Mouse (Mus musculus) cerebellum, postnatal 4 days (tissue): Measurements from ENCODE around the gene Anks1b.

Experiments
- DNase-seq, 2 experiments: peaks; one replicate each; pipeline ENCODE4 v3.0.0; 2022; ENCODE audit warnings: low spot score in 2 of 2, mixed read lengths in 1 of 2

The Anks1b gene

DNA sequence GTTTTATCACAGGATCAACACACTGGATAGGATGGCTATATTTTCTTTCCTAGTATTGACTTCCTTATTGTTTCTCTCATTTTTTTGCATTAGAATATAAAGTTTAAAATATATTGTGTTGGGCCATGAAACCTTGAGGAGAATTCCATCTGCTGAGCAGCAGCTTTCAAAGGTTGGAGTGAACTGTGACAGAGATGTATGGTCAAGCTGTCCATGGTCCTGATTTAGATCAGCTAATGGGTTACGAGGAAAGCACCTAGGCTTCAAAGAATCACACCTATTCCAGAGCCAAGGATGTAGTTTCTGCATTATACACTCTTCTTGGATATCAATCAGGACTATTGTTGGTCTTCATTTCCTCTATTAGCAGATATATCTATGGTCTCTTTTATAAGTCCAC lies 503.3 kb downstream of the Anks1b start:
- no peak for DNase-seq

DNA sequence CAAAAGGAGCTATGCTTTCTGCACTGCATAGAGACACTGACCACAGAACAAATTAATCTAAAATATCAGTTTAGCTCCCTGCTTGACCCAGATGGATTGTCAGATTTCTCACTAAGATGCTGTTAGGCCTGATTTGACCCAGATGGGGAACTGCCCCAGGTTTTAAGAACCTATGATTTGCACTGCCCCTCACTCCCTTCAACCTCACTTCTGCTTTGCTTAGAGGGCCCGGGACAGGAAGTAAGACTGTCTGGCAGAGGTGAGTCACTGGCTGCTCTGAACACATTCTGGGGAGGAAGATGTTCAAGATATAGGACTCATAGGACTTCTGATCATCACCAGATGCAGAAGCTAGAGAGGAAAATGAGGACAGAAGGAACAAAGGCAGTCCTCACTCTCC lies 506.8 kb downstream of the Anks1b start:
- no peak for DNase-seq

DNA sequence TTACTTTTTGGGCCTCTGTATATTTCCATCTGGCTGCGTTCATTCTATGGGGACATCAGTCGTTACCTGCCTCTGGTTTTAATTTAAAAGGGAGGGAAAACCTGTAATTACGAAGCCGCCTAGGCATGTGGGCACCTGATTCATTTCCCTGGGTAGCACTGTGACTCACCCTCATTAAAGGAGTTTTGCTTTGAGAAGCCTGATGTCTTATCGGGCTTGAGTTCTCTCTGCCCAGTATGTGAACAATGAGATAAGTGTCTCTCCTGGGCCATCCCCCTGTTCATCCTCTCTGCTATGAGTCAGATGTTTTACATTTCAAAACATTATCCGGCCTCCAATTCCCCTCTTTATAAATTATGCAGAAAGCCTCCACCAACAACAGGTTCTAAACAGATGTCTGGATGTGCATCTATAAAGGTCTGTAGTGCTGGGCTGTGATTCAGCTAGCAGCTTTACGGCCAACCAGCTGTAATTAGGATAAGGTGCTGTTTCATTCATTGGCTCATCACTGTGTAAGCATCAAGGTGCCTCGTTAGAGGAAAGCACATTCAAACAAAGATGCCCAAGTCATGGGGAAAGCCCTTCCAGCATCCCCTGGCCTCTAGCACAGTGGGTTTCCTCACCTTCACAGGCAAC lies 507.5 kb downstream of the Anks1b start:
- DNase-seq = no peak

- no peak for DNase-seq
Measured at GRCm38 (mm10) chr10:90400382-90400781, 527.1 kb downstream of the Anks1b start.

GRCm38 (mm10) chr10:90408484-90408883 lies 535.2 kb downstream of the Anks1b start:
- no peak for DNase-seq

DNA sequence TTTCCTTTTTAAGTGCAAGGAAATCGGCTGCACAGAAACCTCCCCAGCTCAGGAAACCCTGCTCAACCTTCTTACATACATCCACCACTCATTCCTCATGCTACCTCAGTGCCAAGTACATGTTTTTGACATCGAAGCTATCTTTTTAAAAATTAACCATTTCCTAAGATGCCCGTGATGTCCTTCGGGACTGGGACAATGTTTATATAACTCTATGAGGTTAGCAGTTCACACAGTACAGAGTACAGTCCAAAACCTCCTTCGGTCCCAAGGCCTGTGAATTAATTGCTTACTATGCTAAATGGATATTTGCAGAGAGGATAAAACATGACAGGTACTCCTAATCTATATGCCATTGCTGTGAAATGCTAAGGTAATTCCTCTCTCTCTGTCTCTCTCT lies 558.2 kb downstream of the Anks1b start:
- DNase-seq = no peak

GRCm38 (mm10) chr10:90431974-90432373 lies 558.7 kb downstream of the Anks1b start:
- no peak for DNase-seq

DNA sequence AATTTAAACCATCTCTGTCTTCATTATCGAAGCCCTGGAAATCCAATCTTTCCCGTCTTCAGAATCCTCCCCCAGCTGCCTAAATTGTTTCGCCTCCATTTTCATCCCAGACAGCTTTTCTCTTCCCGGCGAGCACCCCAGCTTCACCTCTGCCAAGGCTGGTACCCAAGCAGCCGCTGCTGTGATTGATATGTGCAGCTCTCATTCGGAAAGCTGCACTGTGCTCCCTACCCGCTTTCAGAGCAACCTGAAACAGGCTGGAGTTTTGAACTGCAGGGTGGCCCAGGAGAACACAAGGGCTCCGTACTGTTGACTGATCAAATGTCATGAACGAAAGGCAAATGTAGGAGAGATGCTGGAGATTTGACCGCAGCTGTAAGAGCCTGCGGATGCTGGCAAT lies 559.2 kb downstream of the Anks1b start:
- no peak for DNase-seq

- DNase-seq = no peak
Measured at GRCm38 (mm10) chr10:90441036-90441435, 567.7 kb downstream of the Anks1b start.

- no peak for DNase-seq
Measured at GRCm38 (mm10) chr10:90441656-90442055, 568.3 kb downstream of the Anks1b start.

DNA sequence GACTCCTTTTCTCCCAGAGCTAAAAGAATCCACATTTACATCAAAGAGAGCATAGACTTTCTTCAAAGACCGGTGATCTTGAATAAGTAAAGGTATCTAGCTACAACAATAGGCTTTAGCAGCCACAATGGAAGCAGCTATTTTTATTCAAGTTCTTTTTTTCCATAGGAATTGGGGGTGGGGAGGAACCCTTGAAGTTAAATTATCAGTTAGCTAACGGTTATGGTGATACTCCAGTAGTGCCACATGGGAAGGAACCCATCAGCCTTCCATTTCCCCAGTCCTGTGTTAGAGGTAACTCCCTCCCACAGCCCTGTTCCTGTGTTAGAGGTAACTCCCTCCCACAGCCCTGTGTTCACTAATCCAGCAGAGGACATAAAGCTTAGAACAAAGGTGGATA lies 591.6 kb downstream of the Anks1b start:
- DNase-seq = no peak

DNA sequence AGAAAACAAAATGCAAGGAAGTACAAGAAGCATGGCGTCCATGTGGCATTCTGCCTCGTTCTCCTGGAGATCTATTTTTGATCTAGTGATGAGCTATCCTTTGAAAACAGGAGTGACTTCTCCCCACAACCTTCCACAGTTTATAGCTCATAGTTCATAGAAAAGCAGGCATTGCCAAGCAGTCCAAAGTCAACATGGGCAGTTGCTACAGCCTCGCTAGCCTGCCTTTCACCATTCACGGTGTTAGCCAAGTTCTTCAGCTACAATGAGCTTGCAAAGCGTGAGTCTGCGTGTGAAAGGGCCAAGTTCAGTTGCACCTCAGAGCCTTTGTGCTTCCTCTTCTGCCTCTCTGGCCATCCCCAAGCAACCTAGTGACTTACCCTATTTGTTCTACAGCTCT lies 592.1 kb downstream of the Anks1b start:
- no peak for DNase-seq

DNA sequence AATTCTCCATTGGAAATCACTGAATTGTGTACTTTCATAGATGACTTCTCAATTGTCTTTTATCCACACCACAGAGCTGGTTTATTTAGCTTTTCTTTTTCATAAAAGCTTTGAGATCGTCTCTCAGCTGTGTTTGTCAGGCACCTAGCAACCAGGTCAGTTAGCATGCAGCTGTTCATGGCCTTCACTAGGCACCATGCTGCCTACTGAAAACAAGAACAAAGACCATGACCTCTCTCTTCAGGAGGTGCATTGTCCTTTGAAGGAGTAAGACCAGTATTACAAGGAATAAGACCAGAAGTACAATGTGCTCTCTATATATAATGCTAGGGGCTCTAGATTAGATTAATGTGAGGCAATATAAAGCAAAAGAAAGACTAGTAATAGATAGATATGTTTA lies 594.2 kb downstream of the Anks1b start:
- DNase-seq = no peak

DNA sequence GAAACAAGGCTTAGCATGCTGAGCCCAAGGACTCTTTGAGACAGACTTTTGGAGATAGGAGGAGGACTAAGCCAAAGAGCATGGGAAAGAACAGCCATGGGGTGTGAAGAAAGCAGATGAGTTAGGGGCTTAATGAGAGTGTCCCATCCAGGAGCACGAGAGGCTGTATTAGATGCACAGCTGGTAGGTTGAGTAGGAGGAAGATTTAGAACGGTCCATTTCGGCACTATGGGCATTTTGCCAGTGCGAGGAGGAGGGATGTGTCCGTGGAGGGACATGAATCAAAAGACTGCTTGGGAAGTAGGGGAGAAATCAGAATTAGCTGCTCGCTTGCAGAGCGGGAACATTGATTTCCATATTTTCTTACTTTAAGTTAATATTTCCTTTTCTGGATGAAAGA lies 620.1 kb downstream of the Anks1b start:
- DNase-seq = no peak

GRCm38 (mm10) chr10:90493996-90494642 lies 620.8 kb downstream of the Anks1b start:
- DNase-seq = no peak

GRCm38 (mm10) chr10:90494981-90495516 lies 621.7 kb downstream of the Anks1b start:
- DNase-seq = no peak

DNA sequence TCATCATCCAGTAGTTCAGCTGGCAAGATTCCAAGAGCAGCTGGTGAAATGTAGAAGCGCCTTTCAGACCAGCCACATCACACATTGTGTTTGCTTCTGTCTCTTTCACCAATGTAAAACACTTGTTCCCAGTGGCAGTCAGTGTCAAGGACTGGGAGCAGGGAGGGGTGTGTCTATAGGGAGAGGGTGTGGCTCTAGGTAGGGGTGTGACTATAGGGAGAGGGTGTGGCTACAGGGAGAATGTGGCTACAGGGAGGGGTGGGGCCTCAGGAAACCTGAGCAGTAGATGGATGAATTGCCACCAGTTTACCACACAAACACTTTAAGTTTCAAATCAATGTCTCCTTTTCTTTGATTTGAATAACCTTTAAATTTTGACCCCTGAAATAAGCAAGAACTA lies 634.3 kb downstream of the Anks1b start:
- no peak for DNase-seq

DNA sequence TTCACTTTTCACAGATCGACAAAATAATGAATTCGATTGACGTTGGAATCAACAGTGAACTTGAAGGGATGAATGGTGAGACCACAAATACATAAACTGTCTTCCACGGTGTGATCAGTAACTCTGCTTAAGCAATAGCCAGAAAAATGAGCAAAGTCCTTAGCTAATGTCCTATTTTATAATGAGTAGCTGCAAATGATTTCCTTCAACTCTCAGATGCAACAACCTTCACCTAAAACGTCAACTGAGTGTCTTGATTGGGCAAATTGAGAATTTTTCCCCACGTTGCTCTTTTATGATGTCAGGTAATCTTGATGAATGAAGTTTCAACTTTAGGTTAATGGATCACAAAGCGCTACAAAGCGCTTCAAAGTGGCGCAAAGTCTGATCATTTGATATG lies 639.5 kb downstream of the Anks1b start:
- no peak for DNase-seq

- DNase-seq = peak in 1 of 2 experiments; percentile 3
Measured at GRCm38 (mm10) chr10:90531813-90532212, 658.5 kb downstream of the Anks1b start.

GRCm38 (mm10) chr10:90535370-90535769 lies 662.1 kb downstream of the Anks1b start:
- DNase-seq = no peak

- no peak for DNase-seq
Measured at GRCm38 (mm10) chr10:90546635-90547034, 673.3 kb downstream of the Anks1b start.

GRCm38 (mm10) chr10:90562906-90563305 lies 689.6 kb downstream of the Anks1b start:
- no peak for DNase-seq
